8 mouse cellular contexts compared by ENCODE assay signal in genomic region chr5:134100232-134100771, GRCm38 (mm10). TPM values are rescaled to one million over a fixed set of nuclear protein-coding genes. Genes with fewer than 3 reads are reported as not detected.
A peak's percentile ranks its signal among the peaks of the same experiment; 100 is the strongest.
DNase-seq lines count a peak whose midpoint lies in the region; ATAC-seq and TF ChIP-seq lines count a peak whose summit lies in the region.

No protein-coding gene starts in this region.

- no peaks in the 10 kb centered on the region for H3K27me3 ChIP-seq in lung, postnatal 0 days (replicated peaks; ENCODE audit: insufficient read depth, low read length)
- H3K27me3 ChIP-seq in hindbrain, embryonic 11.5 days (ENCODE audit: control insufficient read depth, insufficient read depth, low read length): no peaks in the 10 kb centered on the region
- H3K27me3 ChIP-seq in liver, embryonic 12.5 days (replicated peaks): peaks cover 33% of the 10 kb centered on the region
- no peaks in the 10 kb centered on the region for H3K27me3 ChIP-seq in stomach, embryonic 14.5 days (ENCODE audit: control insufficient read depth, insufficient read depth, low read length)

- TF ChIP-seq CTCF in lung, postnatal 0 days (IDR thresholded peaks at IDR 0.05): no peak

- H3K36me3 ChIP-seq in lung, postnatal 0 days (ENCODE audit: insufficient read depth, low read length): no peaks in the 10 kb centered on the region
- no peaks in the 10 kb centered on the region for H3K36me3 ChIP-seq in hindbrain, embryonic 11.5 days (ENCODE audit: control insufficient read depth, insufficient read depth, low read length)
- H3K36me3 ChIP-seq in liver, embryonic 12.5 days: no peaks in the 10 kb centered on the region
- H3K36me3 ChIP-seq in stomach, embryonic 14.5 days (ENCODE audit: control insufficient read depth, insufficient read depth, low read length): no peaks in the 10 kb centered on the region

- 5% methylated on average over 17 of the region's 17 CpGs for WGBS in lung, postnatal 0 days
- WGBS in hindbrain, embryonic 11.5 days: 4% methylated on average over 16 of the region's 17 CpGs
- WGBS in liver, embryonic 12.5 days (ENCODE audit: insufficient replicate concordance): 10% methylated on average over 17 of the region's 17 CpGs
- 1% methylated on average over 16 of the region's 17 CpGs for WGBS in stomach, embryonic 14.5 days

- peak overlapping the region; percentile 96 for H3K4me2 ChIP-seq in lung, postnatal 0 days (replicated peaks; ENCODE audit: low read depth, low read length)
- peak overlapping the region; percentile 79 for H3K4me2 ChIP-seq in hindbrain, embryonic 11.5 days (replicated peaks; ENCODE audit: low read depth, low read length)
- H3K4me2 ChIP-seq in liver, embryonic 12.5 days: peak overlapping the region; percentile 91
- peak overlapping the region; percentile 92 for H3K4me2 ChIP-seq in stomach, embryonic 14.5 days (replicated peaks; ENCODE audit: low read depth, low read length)

- peak overlapping the region; percentile 80 for H3K4me3 ChIP-seq in lung, postnatal 0 days (ENCODE audit: low read depth, low read length)
- peak overlapping the region; percentile 60 for H3K4me3 ChIP-seq in hindbrain, embryonic 11.5 days (ENCODE audit: low read depth, low read length)
- H3K4me3 ChIP-seq in liver, embryonic 12.5 days: peak overlapping the region; percentile 64
- peak overlapping the region; percentile 69 for H3K4me3 ChIP-seq in stomach, embryonic 14.5 days (ENCODE audit: low read depth, low read length)

- no peak for TF ChIP-seq EP300 in lung, postnatal 0 days (IDR thresholded peaks at IDR 0.05)

- H3K4me1 ChIP-seq in lung, postnatal 0 days (ENCODE audit: insufficient read depth, low read depth, low read length): no peaks in the 10 kb centered on the region; the same call in 1 of the 2 replicates
- H3K4me1 ChIP-seq in hindbrain, embryonic 11.5 days (replicated peaks; ENCODE audit: control insufficient read depth, insufficient read depth, low read length): no peaks in the 10 kb centered on the region
- H3K4me1 ChIP-seq in liver, embryonic 12.5 days: peaks cover 27% of the 10 kb centered on the region
- peaks cover 23% of the 10 kb centered on the region; the same call in 1 of the 2 replicates for H3K4me1 ChIP-seq in stomach, embryonic 14.5 days (ENCODE audit: control insufficient read depth, insufficient read depth, low read length)

- H3K9ac ChIP-seq in lung, postnatal 0 days (replicated peaks; ENCODE audit: low read depth): peak overlapping the region; percentile 68; the same call in 1 of the 2 replicates
- H3K9ac ChIP-seq in hindbrain, embryonic 11.5 days (ENCODE audit: low read depth, low read length): peak overlapping the region; percentile 60
- H3K9ac ChIP-seq in liver, embryonic 12.5 days: peak overlapping the region; percentile 67
- H3K9ac ChIP-seq in stomach, embryonic 14.5 days (replicated peaks; ENCODE audit: low read depth, low read length): peak overlapping the region; percentile 50; the same call in 1 of the 2 replicates

- peak; percentile 14 for DNase-seq in CD4-positive, CD25-positive, alpha-beta regulatory T cell, adult 2 months (ENCODE audit: low read depth, low spot score)
- peak; percentile 10 for DNase-seq in lung, postnatal 0 days (ENCODE audit: low spot score)
- no peak for DNase-seq in lung, postnatal 14 days
- peak; percentile 28 for DNase-seq in hindbrain, embryonic 11.5 days (ENCODE audit: low spot score)
- DNase-seq in spleen, adult 12 weeks (ENCODE audit: low spot score): no peak

- no peaks in the 10 kb centered on the region for H3K9me3 ChIP-seq in lung, postnatal 0 days (ENCODE audit: low read length)
- H3K9me3 ChIP-seq in hindbrain, embryonic 11.5 days (ENCODE audit: control insufficient read depth, low read length): no peaks in the 10 kb centered on the region
- no peaks in the 10 kb centered on the region for H3K9me3 ChIP-seq in liver, embryonic 12.5 days (replicated peaks)
- H3K9me3 ChIP-seq in stomach, embryonic 14.5 days (ENCODE audit: control insufficient read depth, low read depth, low read length): no peaks in the 10 kb centered on the region

- ATAC-seq in CD4-positive, CD25-positive, alpha-beta regulatory T cell, adult 4 months: no peak
- ATAC-seq in lung, postnatal 0 days: no peak
- peak; percentile 41 for ATAC-seq in hindbrain, embryonic 11.5 days (ENCODE audit: low FRiP score)
- ATAC-seq in liver, embryonic 12.5 days: 0 out of 2 replicates have a peak, but pooled peaks have one; percentile 10
- no peak for ATAC-seq in stomach, embryonic 14.5 days (ENCODE audit: insufficient number of reproducible peaks, insufficient read depth, low FRiP score, low read depth)

- no peak overlapping the region for H3K27ac ChIP-seq in lung, postnatal 0 days (ENCODE audit: low read length)
- H3K27ac ChIP-seq in hindbrain, embryonic 11.5 days (ENCODE audit: low read depth, low read length): no peak overlapping the region
- H3K27ac ChIP-seq in liver, embryonic 12.5 days: no peak overlapping the region
- H3K27ac ChIP-seq in stomach, embryonic 14.5 days (ENCODE audit: low read length): no peak overlapping the region

RNA-seq across cellular contexts. Expression of gene Castor2, which starts 0.8 kb away (rescaled TPM):
- polyA plus RNA-seq in CD4-positive, CD25-positive, alpha-beta regulatory T cell, adult 4 months (2017; shearing (Covaris generic)): 1 to 10 TPM; 5.5 to 6.9 TPM
- 6.3 and 7.8 TPM in 2 replicates for polyA plus RNA-seq in lung, postnatal 0 days (2015; fragmentation: Nextera tagmentation; extraction: Ambion mirVana)
- 12.3 and 13.2 TPM in 2 replicates for polyA plus RNA-seq in hindbrain, embryonic 11.5 days (2014; fragmentation: Nextera tagmentation; extraction: Ambion mirVana)
- 1.1 and 1.2 TPM in 2 replicates for polyA plus RNA-seq in liver, embryonic 12.5 days (2016; fragmentation: Nextera tagmentation; extraction: Ambion mirVana)
- polyA plus RNA-seq in stomach, embryonic 14.5 days (2014; fragmentation: Nextera tagmentation; extraction: Ambion mirVana): 5.0 and 6.1 TPM in 2 replicates

Comparison
In these comparisons a context has a peak if more than half of its experiments do, and no peak if none do; other contexts are left out.
1. DNase-seq: peak in CD4-positive, CD25-positive, alpha-beta regulatory T cell, adult 2 months (single experiment), lung, postnatal 0 days (single experiment) and hindbrain, embryonic 11.5 days (single experiment); none in lung, postnatal 14 days (single experiment) and spleen, adult 12 weeks (single experiment).
2. ATAC-seq: peak in hindbrain, embryonic 11.5 days (single experiment) and liver, embryonic 12.5 days (single experiment); none in CD4-positive, CD25-positive, alpha-beta regulatory T cell, adult 4 months (single experiment), lung, postnatal 0 days (single experiment) and stomach, embryonic 14.5 days (single experiment).
3. Peak in every context shown above with its lines, with median percentiles within 50 percentile points of each other: H3K4me2 ChIP-seq, H3K4me3 ChIP-seq and H3K9ac ChIP-seq.